Mouse (Mus musculus): Measurements from ENCODE around the gene Epm2aip1.

Gene Epm2aip1

GRCm38 (mm10) chr9:111271434-111272160 lies at the start of gene Epm2aip1, which contains the start of gene Mlh1:
Gene Epm2aip1 (plus strand): TSS chr9:111271929.
Gene Mlh1 (minus strand): TSS chr9:111271791.
- peak; percentile 99 for DNase-seq (ENCODE audit: low spot score)

- DNase-seq (ENCODE audit: low spot score) = no peak
Measured at GRCm38 (mm10) chr9:111223406-111223805, 48.3 kb upstream of the Epm2aip1 start.

- DNase-seq (ENCODE audit: low spot score) = no peak
Measured at GRCm38 (mm10) chr9:111228446-111228845, 43.3 kb upstream of the Epm2aip1 start.

GRCm38 (mm10) chr9:111234701-111235100 lies 37.0 kb upstream of the Epm2aip1 start:
- no peak for DNase-seq (ENCODE audit: low spot score)

GRCm38 (mm10) chr9:111237726-111238125 lies 34.0 kb upstream of the Epm2aip1 start:
- DNase-seq (ENCODE audit: low spot score) = no peak

- no peak for DNase-seq (ENCODE audit: low spot score)
Measured at GRCm38 (mm10) chr9:111239821-111240220, 31.9 kb upstream of the Epm2aip1 start.

GRCm38 (mm10) chr9:111243384-111243783 lies 28.3 kb upstream of the Epm2aip1 start:
- no peak for DNase-seq (ENCODE audit: low spot score)

GRCm38 (mm10) chr9:111245546-111245945 lies 26.2 kb upstream of the Epm2aip1 start:
- DNase-seq (ENCODE audit: low spot score) = no peak

- DNase-seq (ENCODE audit: low spot score) = no peak
Measured at GRCm38 (mm10) chr9:111247682-111248246, 24.0 kb upstream of the Epm2aip1 start.

GRCm38 (mm10) chr9:111252161-111252869 lies 19.4 kb upstream of the Epm2aip1 start:
- no peak for DNase-seq (ENCODE audit: low spot score)

GRCm38 (mm10) chr9:111260360-111260985 lies 11.3 kb upstream of the Epm2aip1 start:
- DNase-seq (ENCODE audit: low spot score) = peak; percentile 52

GRCm38 (mm10) chr9:111261356-111261755 lies 10.4 kb upstream of the Epm2aip1 start:
- DNase-seq (ENCODE audit: low spot score) = no peak

GRCm38 (mm10) chr9:111267998-111268397 lies 3.7 kb upstream of the Epm2aip1 start:
- no peak for DNase-seq (ENCODE audit: low spot score)

GRCm38 (mm10) chr9:111270606-111271005 lies 1.1 kb upstream of the Epm2aip1 start:
- no peak for DNase-seq (ENCODE audit: low spot score)

GRCm38 (mm10) chr9:111271056-111271433 lies 684 bp upstream of the Epm2aip1 start:
- DNase-seq (ENCODE audit: low spot score) = no peak

GRCm38 (mm10) chr9:111272356-111272755 lies 627 bp downstream of the Epm2aip1 start:
- no peak for DNase-seq (ENCODE audit: low spot score)

GRCm38 (mm10) chr9:111272996-111273785 lies 1.5 kb downstream of the Epm2aip1 start:
- no peak for DNase-seq (ENCODE audit: low spot score)

- DNase-seq (ENCODE audit: low spot score) = no peak
Measured at GRCm38 (mm10) chr9:111273958-111274357, 2.2 kb downstream of the Epm2aip1 start.

- no peak for DNase-seq (ENCODE audit: low spot score)
Measured at GRCm38 (mm10) chr9:111275156-111275555, 3.4 kb downstream of the Epm2aip1 start.

- no peak for DNase-seq (ENCODE audit: low spot score)
Measured at GRCm38 (mm10) chr9:111285061-111285460, 13.3 kb downstream of the Epm2aip1 start.

- no peak for DNase-seq (ENCODE audit: low spot score)
Measured at GRCm38 (mm10) chr9:111285676-111286075, 13.9 kb downstream of the Epm2aip1 start.

GRCm38 (mm10) chr9:111286468-111286867 lies 14.7 kb downstream of the Epm2aip1 start:
- no peak for DNase-seq (ENCODE audit: low spot score)

Data from left cerebral cortex, adult 11 months (tissue).